Mouse (Mus musculus) limb, embryonic 13.5 days (tissue): ENCODE results near the gene Ppp1r12a. TPM values are rescaled to one million over a fixed set of nuclear protein-coding genes. Genes with fewer than 3 reads are reported as not detected.

Experiments used
- ATAC-seq: fragments of 200-750 bp; cut with Nextera tagmentation; 2 replicates; pipeline ENCODE4 v1.8.0; 2017; ENCODE audit warnings: low read depth, moderate number of reproducible peaks, moderate TSS enrichment; ENCODE audit not compliant: low FRiP score
- H3K27ac ChIP-seq: fragments of 300-500 bp; sonication (generic); 2 replicates; pipeline ENCODE4 v1.5.1; 2015; ENCODE audit warnings: inconsistent platforms, mild to moderate bottlenecking, moderate library complexity
- H3K27me3 ChIP-seq: fragments of 300-500 bp; sonication (generic); 2 replicates; pipeline ENCODE4 v1.6.1; 2015; ENCODE audit warnings: mild to moderate bottlenecking, inconsistent platforms
- H3K36me3 ChIP-seq: fragments of 300-500 bp; sonication (generic); 2 replicates; pipeline ENCODE4 v1.6.1; 2015; ENCODE audit warnings: inconsistent platforms, mild to moderate bottlenecking, moderate library complexity
- H3K4me1 ChIP-seq: fragments of 300-500 bp; sonication (generic); 2 replicates; pipeline ENCODE4 v1.6.1; 2015; ENCODE audit warnings: inconsistent platforms
- H3K4me2 ChIP-seq: fragments of 300-500 bp; sonication (generic); replicated peaks from 2 replicates; pipeline ENCODE4 v1.6.1; 2015; ENCODE audit warnings: inconsistent platforms, mild to moderate bottlenecking, moderate library complexity
- H3K4me3 ChIP-seq: fragments of 300-500 bp; sonication (generic); 2 replicates; pipeline ENCODE4 v1.5.1; 2015; ENCODE audit warnings: moderate library complexity, mild to moderate bottlenecking, inconsistent platforms
- H3K9ac ChIP-seq: fragments of 300-500 bp; sonication (generic); 2 replicates; pipeline ENCODE4 v1.6.1; 2015; ENCODE audit warnings: mild to moderate bottlenecking, inconsistent platforms
- H3K9me3 ChIP-seq: fragments of 300-500 bp; sonication (generic); 2 replicates; pipeline ENCODE4 v1.6.1; 2016; ENCODE audit warnings: inconsistent platforms
- WGBS: fragments of 180-500 bp; shearing (Covaris S2); methylation state at CpG from one replicate; pipeline ENCODE4 v1.1.7; 2015; 5-methylcytosine and 5-hydroxymethylcytosine counted together
- polyA plus RNA-seq: library from polyadenylated mRNA; unstranded; fragments of >200 nt; fragmentation: Nextera tagmentation; extraction: Ambion mirVana; gene quantifications from 2 replicates; pipeline ENCODE4 v1.2.1, GENCODE M21; 2015

The Ppp1r12a gene
- 86.8 and 88.0 TPM in 2 replicates for polyA plus RNA-seq

GRCm38 (mm10) chr10:108161261-108162256 lies at the start of gene Ppp1r12a:
TSS of gene Ppp1r12a (plus strand) at chr10:108162193.
- peak within 1 kb of the TSS; percentile 98 for H3K27ac ChIP-seq
- peak within 1 kb of the TSS; percentile 99 for H3K9ac ChIP-seq
- H3K9me3 ChIP-seq: no peaks in the 10 kb centered on the region
- peak; percentile 96 for ATAC-seq
- H3K4me3 ChIP-seq: peak within 1 kb of the TSS; percentile 96
- no peaks in the 10 kb centered on the region for H3K27me3 ChIP-seq
- H3K4me2 ChIP-seq: peak within 1 kb of the TSS; percentile 72
- WGBS: under 1% methylated on average over 78 of the region's 89 CpGs
- H3K4me1 ChIP-seq: peaks cover 23% of the 10 kb centered on the region
- no peaks in the 10 kb centered on the region for H3K36me3 ChIP-seq

GRCm38 (mm10) chr10:108113361-108114237 lies 48.4 kb upstream of the Ppp1r12a start:
- H3K27ac ChIP-seq: no peak overlapping the region
- ATAC-seq: no peak
- H3K9me3 ChIP-seq: no peaks in the 10 kb centered on the region
- no peak overlapping the region for H3K9ac ChIP-seq
- H3K4me1 ChIP-seq: no peaks in the 10 kb centered on the region
- 53% methylated on average over 17 of the region's 17 CpGs for WGBS
- peak overlapping the region; percentile 49 for H3K4me2 ChIP-seq
- 0 out of 2 replicates have a peak overlapping the region, but pooled peaks have one; percentile 12 for H3K4me3 ChIP-seq
- H3K27me3 ChIP-seq: no peaks in the 10 kb centered on the region
- H3K36me3 ChIP-seq: no peaks in the 10 kb centered on the region

GRCm38 (mm10) chr10:108118200-108119163 lies 43.5 kb upstream of the Ppp1r12a start:
- 85% methylated on average over 13 of the region's 13 CpGs for WGBS
- Histone ChIP-seq H3K27me3 (no peaks in the 10 kb centered on the region), H3K4me3 (no peak overlapping the region), H3K9me3 (no peaks in the 10 kb centered on the region), H3K27ac (no peak overlapping the region), H3K9ac (no peak overlapping the region), H3K36me3 (no peaks in the 10 kb centered on the region), H3K4me1 (no peaks in the 10 kb centered on the region), H3K4me2 (no peak overlapping the region)
- no peak for ATAC-seq

DNA sequence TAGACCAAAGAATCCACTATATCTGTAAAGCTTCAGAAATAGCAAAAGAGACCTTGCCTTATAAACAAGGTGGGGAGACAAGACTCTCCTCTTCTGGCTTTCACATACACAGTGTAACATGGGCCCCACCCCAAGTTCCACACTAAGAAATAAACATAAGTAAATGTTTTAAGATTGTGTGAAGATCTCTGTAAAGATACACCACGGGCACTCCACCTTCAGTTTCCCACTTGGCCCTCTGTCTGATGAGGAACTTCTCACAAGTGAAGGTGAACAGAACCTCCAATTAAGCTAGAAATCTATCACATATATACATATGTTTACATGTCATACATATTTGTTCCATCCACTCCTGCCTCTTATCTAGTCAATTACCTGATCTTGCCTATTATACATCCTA lies 42.6 kb upstream of the Ppp1r12a start:
- Histone ChIP-seq H3K9ac (no peak overlapping the region), H3K4me1 (no peaks in the 10 kb centered on the region), H3K27ac (no peak overlapping the region), H3K4me2 (no peak overlapping the region), H3K27me3 (no peaks in the 10 kb centered on the region), H3K9me3 (no peaks in the 10 kb centered on the region), H3K4me3 (no peak overlapping the region), H3K36me3 (no peaks in the 10 kb centered on the region)
- no peak for ATAC-seq
- 79% methylated on average over 1 of the region's 1 CpGs for WGBS

DNA sequence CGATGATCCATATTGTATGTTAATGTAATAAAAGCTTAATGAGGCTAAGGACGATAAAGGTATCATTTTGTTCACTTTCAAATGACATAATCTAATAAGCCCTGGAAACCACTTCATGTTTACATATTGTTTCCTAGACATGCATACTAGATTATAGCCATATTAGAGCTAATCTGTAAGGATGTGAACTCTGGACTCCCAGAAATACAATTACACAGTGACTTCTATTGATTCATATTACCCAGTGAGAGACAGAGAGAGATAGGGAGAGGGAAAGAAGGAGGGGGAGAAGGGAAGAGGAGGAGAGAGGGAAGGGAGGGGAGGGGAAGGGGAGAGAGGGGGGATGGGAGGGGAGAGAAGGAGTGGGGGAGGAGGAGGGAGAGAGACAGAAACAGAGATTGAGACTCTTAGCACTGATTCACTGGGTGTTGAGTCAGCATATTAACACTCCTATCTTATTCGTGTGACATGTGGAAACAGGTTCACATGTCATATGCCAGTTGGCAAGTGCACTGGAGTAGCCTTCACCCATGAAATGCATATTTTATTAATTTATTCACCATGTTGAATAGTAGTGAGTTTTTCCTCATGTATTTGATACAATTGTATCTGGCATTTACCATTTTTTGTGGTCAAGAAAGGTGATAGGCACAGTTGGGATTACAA lies 36.9 kb upstream of the Ppp1r12a start:
- Histone ChIP-seq H3K27ac (no peak overlapping the region), H3K27me3 (no peaks in the 10 kb centered on the region), H3K9me3 (no peaks in the 10 kb centered on the region), H3K9ac (no peak overlapping the region), H3K4me2 (no peak overlapping the region), H3K4me1 (no peaks in the 10 kb centered on the region), H3K36me3 (no peaks in the 10 kb centered on the region), H3K4me3 (no peak overlapping the region)
- 86% methylated on average over 3 of the region's 3 CpGs for WGBS
- no peak for ATAC-seq

GRCm38 (mm10) chr10:108129167-108129566 lies 32.8 kb upstream of the Ppp1r12a start:
- Histone ChIP-seq H3K9ac (no peak overlapping the region), H3K9me3 (no peaks in the 10 kb centered on the region), H3K4me3 (no peak overlapping the region), H3K27ac (no peak overlapping the region), H3K4me1 (no peaks in the 10 kb centered on the region), H3K36me3 (no peaks in the 10 kb centered on the region), H3K27me3 (no peaks in the 10 kb centered on the region), H3K4me2 (no peak overlapping the region)
- 95% methylated on average over 3 of the region's 3 CpGs for WGBS
- no peak for ATAC-seq

DNA sequence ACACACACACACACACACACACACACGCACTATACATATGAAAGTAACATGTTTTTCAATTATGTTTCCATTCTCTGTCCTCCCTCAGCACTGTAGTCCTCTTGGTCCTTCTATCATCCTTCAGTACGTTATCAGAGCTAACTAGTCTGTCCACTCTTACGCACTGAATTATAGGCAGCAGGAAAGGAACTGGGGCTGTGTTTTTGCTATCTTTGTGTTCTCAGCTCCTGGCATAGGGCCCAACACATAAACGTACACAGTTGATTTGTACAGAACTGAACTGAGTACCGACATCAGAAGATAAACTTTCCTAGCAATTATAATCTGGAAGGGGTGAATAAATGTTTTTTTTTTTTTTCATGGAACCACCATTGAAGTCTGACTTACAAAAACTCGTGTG lies 30.1 kb upstream of the Ppp1r12a start:
- H3K36me3 ChIP-seq: no peaks in the 10 kb centered on the region

DNA sequence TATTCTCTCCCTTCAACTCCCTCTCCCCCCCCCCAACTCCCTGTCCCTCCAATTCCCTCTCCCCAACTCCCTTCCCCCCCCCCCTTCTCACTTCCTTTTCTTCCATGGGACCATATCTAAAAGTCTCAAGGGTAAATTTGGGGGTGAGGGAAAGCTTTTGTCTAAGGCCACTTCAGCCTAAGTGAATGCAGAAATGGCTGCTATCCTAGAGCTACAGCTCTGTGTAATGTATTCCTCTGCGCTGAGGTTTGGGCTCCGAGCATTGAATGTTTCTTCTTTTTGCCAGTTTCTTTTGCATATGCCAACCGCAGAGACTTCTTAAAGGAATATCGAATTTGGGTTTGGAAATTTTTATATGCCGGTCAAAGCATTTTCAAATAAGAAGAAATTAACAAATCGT lies 28.7 kb upstream of the Ppp1r12a start:
- H3K9me3 ChIP-seq: no peaks in the 10 kb centered on the region
- no peak overlapping the region for H3K4me2 ChIP-seq
- 90% methylated on average over 6 of the region's 6 CpGs for WGBS
- ATAC-seq: no peak
- no peaks in the 10 kb centered on the region for H3K4me1 ChIP-seq
- no peak overlapping the region for H3K27ac ChIP-seq
- no peaks in the 10 kb centered on the region for H3K27me3 ChIP-seq
- no peak overlapping the region for H3K9ac ChIP-seq
- H3K4me3 ChIP-seq: no peak overlapping the region
- H3K36me3 ChIP-seq: no peaks in the 10 kb centered on the region

More for the DNA sequence above, 30.1 kb upstream of the Ppp1r12a start:
- 77% methylated on average over 6 of the region's 6 CpGs for WGBS
- H3K27me3 ChIP-seq: no peaks in the 10 kb centered on the region
- H3K9ac ChIP-seq: no peak overlapping the region
- ATAC-seq: no peak
- no peak overlapping the region for H3K4me2 ChIP-seq
- no peaks in the 10 kb centered on the region for H3K9me3 ChIP-seq
- H3K4me3 ChIP-seq: no peak overlapping the region
- H3K27ac ChIP-seq: no peak overlapping the region
- H3K4me1 ChIP-seq: no peaks in the 10 kb centered on the region

- no peak overlapping the region for H3K9ac ChIP-seq
- WGBS: 75% methylated on average over 5 of the region's 5 CpGs
- H3K27me3 ChIP-seq: no peaks in the 10 kb centered on the region
- no peak for ATAC-seq
- no peak overlapping the region for H3K4me2 ChIP-seq
- no peaks in the 10 kb centered on the region for H3K36me3 ChIP-seq
- H3K9me3 ChIP-seq: no peaks in the 10 kb centered on the region
- no peak overlapping the region for H3K4me3 ChIP-seq
- H3K4me1 ChIP-seq: no peaks in the 10 kb centered on the region
- H3K27ac ChIP-seq: no peak overlapping the region
Observed at GRCm38 (mm10) chr10:108133745-108134144, 28.2 kb upstream of the Ppp1r12a start.

DNA sequence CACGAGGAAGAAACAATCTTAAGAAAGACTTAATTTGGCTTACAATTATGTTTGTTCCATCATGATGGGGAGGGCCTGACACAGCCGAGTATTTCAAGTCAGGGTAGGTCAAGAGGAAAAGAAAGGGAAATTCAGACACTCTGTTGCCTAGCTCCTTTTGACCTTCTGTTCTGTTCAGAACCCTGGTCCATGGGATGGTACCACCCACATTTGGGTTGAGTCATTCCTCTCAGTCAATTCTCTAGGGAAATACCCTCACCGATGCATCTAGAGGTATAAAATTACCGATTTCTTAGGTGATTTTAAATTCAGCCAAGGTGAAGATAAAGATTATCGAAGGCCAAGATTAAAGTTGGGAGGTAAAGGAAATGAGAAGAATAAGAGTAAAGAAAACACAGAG lies 23.6 kb upstream of the Ppp1r12a start:
- no peak overlapping the region for H3K27ac ChIP-seq
- no peak for ATAC-seq
- WGBS: 89% methylated on average over 5 of the region's 5 CpGs

GRCm38 (mm10) chr10:108139788-108140187 lies 22.2 kb upstream of the Ppp1r12a start:
- Histone ChIP-seq H3K4me3 (no peak overlapping the region), H3K4me1 (no peaks in the 10 kb centered on the region), H3K27ac (no peak overlapping the region), H3K36me3 (no peaks in the 10 kb centered on the region), H3K9me3 (no peaks in the 10 kb centered on the region), H3K4me2 (no peak overlapping the region), H3K27me3 (no peaks in the 10 kb centered on the region), H3K9ac (no peak overlapping the region)
- WGBS: 59% methylated on average over 3 of the region's 3 CpGs
- ATAC-seq: no peak

More for the DNA sequence above, 23.6 kb upstream of the Ppp1r12a start:
- Histone ChIP-seq H3K27me3 (no peaks in the 10 kb centered on the region), H3K9ac (no peak overlapping the region), H3K9me3 (no peaks in the 10 kb centered on the region), H3K4me3 (no peak overlapping the region), H3K36me3 (no peaks in the 10 kb centered on the region), H3K4me1 (no peaks in the 10 kb centered on the region), H3K4me2 (no peak overlapping the region)
